ENCODE assay signal across 8 mouse cellular contexts in the genomic region with DNA sequence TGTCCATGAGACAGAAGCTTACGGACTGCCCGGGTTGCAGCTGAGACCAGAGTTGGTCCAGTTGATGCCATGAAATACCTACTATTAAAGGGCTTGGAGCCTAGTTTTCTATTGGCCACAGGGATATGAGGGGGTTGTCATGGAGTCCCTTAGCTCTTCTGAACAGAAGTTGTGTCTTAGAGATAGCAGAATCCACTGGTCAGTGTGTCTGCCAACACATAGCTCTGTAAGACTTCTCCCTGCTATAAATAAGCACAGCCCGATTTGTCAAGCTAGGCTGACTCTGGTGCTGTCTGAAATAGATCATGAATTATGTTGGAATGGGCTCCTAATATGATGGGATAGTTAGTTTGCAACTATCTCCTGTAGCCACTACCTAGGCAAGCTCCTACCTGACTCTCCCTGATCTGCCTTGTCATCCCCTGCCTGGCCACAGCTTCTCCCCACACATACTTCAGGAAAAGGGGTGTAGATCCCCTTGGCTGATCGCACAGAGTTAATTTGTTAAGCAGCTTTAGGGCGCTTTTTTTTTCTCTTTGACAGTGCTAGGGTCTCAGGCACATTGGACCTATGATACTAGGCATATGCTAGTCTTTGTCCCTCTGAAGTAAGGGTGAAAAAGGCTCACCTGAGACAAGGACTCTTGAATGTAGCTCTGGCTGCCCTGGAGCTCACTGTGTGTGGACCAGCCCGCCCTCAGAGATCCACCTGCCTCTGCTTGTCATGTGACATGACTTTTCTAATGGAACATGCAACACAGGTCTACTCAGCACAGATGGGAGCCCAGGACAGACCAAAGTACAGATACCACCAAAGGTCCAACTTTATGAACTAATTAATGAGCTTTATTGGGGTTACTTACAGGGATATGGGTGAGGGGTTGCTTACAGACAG. TPM values are rescaled to one million over a fixed set of nuclear protein-coding genes. Genes with fewer than 3 reads are reported as not detected.
DNase-seq lines count a peak whose midpoint lies in the region; ATAC-seq and TF ChIP-seq lines count a peak whose summit lies in the region.

No protein-coding gene starts in this region.

- H3K9me3 ChIP-seq in forebrain, embryonic 13.5 days (replicated peaks) = no peaks in the 10 kb centered on the region
- no peaks in the 10 kb centered on the region for H3K9me3 ChIP-seq in kidney, embryonic 14.5 days (ENCODE audit: control insufficient read depth, low read length)
- no peaks in the 10 kb centered on the region for H3K9me3 ChIP-seq in midbrain, embryonic 16.5 days (replicated peaks; ENCODE audit: control insufficient read depth, low read length, poor library complexity, severe bottlenecking)

- 0 out of 2 replicates have a peak, but pooled peaks have one; percentile 17 for TF ChIP-seq POLR2A in heart, adult 2 months (IDR thresholded peaks at IDR 0.05; ENCODE audit: insufficient read depth, low read depth, low read length)

- H3K27ac ChIP-seq in heart, adult 2 months = peak overlapping the region; percentile 66
- no peak overlapping the region for H3K27ac ChIP-seq in forebrain, embryonic 13.5 days
- H3K27ac ChIP-seq in kidney, embryonic 14.5 days (ENCODE audit: low read depth, low read length) = no peak overlapping the region
- no peak overlapping the region for H3K27ac ChIP-seq in midbrain, embryonic 16.5 days (ENCODE audit: low read length)

- no peak for DNase-seq in heart, adult 2 months
- DNase-seq in heart, postnatal 25 days (ENCODE audit: low spot score) = no peak
- no peak for DNase-seq in left cerebral cortex, adult 8-10 months (ENCODE audit: low spot score in 2 of 2)
- no peak for DNase-seq in Muller cell, postnatal 12 days (ENCODE audit: inconsistent ontology term)

- peak overlapping the region; percentile 90 for H3K4me2 ChIP-seq in forebrain, embryonic 13.5 days
- peak overlapping the region; percentile 80 for H3K4me2 ChIP-seq in kidney, embryonic 14.5 days (replicated peaks; ENCODE audit: low read depth, low read length)
- H3K4me2 ChIP-seq in midbrain, embryonic 16.5 days (ENCODE audit: low read length) = peak overlapping the region; percentile 95

- H3K36me3 ChIP-seq in heart, adult 2 months (ENCODE audit: control insufficient read depth, insufficient read depth, low read length) = peaks cover 7% of the 10 kb centered on the region
- peaks cover 34% of the 10 kb centered on the region for H3K36me3 ChIP-seq in forebrain, embryonic 13.5 days (ENCODE audit: poor library complexity, severe bottlenecking)
- H3K36me3 ChIP-seq in kidney, embryonic 14.5 days (ENCODE audit: control insufficient read depth, insufficient read depth, low read length) = peaks cover 47% of the 10 kb centered on the region
- H3K36me3 ChIP-seq in midbrain, embryonic 16.5 days (ENCODE audit: control insufficient read depth, insufficient read depth, low read length) = peaks cover 13% of the 10 kb centered on the region

- H3K9ac ChIP-seq in heart, adult 2 months (ENCODE audit: low read depth, low read length) = peak overlapping the region; percentile 48; the same call in 1 of the 2 replicates
- peak overlapping the region; percentile 75 for H3K9ac ChIP-seq in forebrain, embryonic 13.5 days
- peak overlapping the region; percentile 67; the same call in 1 of the 2 replicates for H3K9ac ChIP-seq in kidney, embryonic 14.5 days (ENCODE audit: low read depth, low read length)
- H3K9ac ChIP-seq in midbrain, embryonic 16.5 days (ENCODE audit: low read depth, low read length) = peak overlapping the region; percentile 4; the same call in 1 of the 2 replicates

- H3K4me1 ChIP-seq in heart, adult 2 months (ENCODE audit: control insufficient read depth, insufficient read depth, low read length) = peaks cover 4% of the 10 kb centered on the region; the same call in 1 of the 2 replicates
- peaks cover 27% of the 10 kb centered on the region for H3K4me1 ChIP-seq in forebrain, embryonic 13.5 days
- H3K4me1 ChIP-seq in kidney, embryonic 14.5 days (ENCODE audit: control insufficient read depth, insufficient read depth, low read length) = peaks cover 19% of the 10 kb centered on the region
- peaks cover 22% of the 10 kb centered on the region for H3K4me1 ChIP-seq in midbrain, embryonic 16.5 days (ENCODE audit: control insufficient read depth, insufficient read depth, low read length)

- ATAC-seq in forebrain, embryonic 13.5 days = no peak
- ATAC-seq in kidney, embryonic 14.5 days (ENCODE audit: low FRiP score, low TSS enrichment) = no peak
- ATAC-seq in midbrain, embryonic 16.5 days = no peak
- no peak for ATAC-seq in CD4-positive, CD25-positive, alpha-beta regulatory T cell, adult 4 months

- H3K4me3 ChIP-seq in heart, adult 2 months = peak overlapping the region; percentile 57
- H3K4me3 ChIP-seq in forebrain, embryonic 13.5 days = peak overlapping the region; percentile 61
- H3K4me3 ChIP-seq in kidney, embryonic 14.5 days (ENCODE audit: low read length) = peak overlapping the region; percentile 64
- peak overlapping the region; percentile 70 for H3K4me3 ChIP-seq in midbrain, embryonic 16.5 days (ENCODE audit: low read depth, low read length)

- H3K79me2 ChIP-seq in heart, adult 2 months (replicated peaks; ENCODE audit: control insufficient read depth, insufficient read depth, low read length) = no peaks in the 10 kb centered on the region

- TF ChIP-seq CTCF in heart, adult 2 months (IDR thresholded peaks at IDR 0.05) = no peak

- WGBS in heart, adult 2 months = 57% methylated on average over 6 of the region's 6 CpGs
- 81% methylated on average over 6 of the region's 6 CpGs for WGBS in forebrain, embryonic 13.5 days
- 71% methylated on average over 6 of the region's 6 CpGs for WGBS in kidney, embryonic 14.5 days
- WGBS in midbrain, embryonic 16.5 days = 82% methylated on average over 6 of the region's 6 CpGs

- intact Hi-C loops in heart, adult 2 months (cut with DNase I) = no loop called here
- intact Hi-C loops in heart, postnatal 25 days (cut with DNase I) = no loop called here

- H3K27me3 ChIP-seq in heart, adult 2 months (ENCODE audit: control insufficient read depth, insufficient read depth, low read length) = no peaks in the 10 kb centered on the region
- no peaks in the 10 kb centered on the region for H3K27me3 ChIP-seq in forebrain, embryonic 13.5 days
- no peaks in the 10 kb centered on the region for H3K27me3 ChIP-seq in kidney, embryonic 14.5 days (ENCODE audit: control insufficient read depth, insufficient read depth, low read length)
- no peaks in the 10 kb centered on the region for H3K27me3 ChIP-seq in midbrain, embryonic 16.5 days (ENCODE audit: control insufficient read depth, insufficient read depth, low read depth, low read length)

- TF ChIP-seq EP300 in heart, adult 2 months (IDR thresholded peaks at IDR 0.05; ENCODE audit: insufficient read depth, low read depth, low read length) = no peak

RNA-seq across cellular contexts. Expression of a gene that starts 22.8 kb away (rescaled TPM):
- total RNA-seq in heart, adult 2 months (2021) = 100 to 1,000 TPM; 336 to 376 TPM
- polyA plus RNA-seq in heart, adult 2 months (2012; rRNA removed) = 207 and 299 TPM in 2 replicates
- total RNA-seq in heart, postnatal 25 days (2021) = 100 to 1,000 TPM; 334 to 358 TPM
- polyA plus RNA-seq in forebrain, embryonic 13.5 days (2015; fragmentation: Nextera tagmentation; extraction: Ambion mirVana) = 27.7 and 28.6 TPM in 2 replicates
- polyA plus RNA-seq in kidney, embryonic 14.5 days (2014; fragmentation: Nextera tagmentation; extraction: Ambion mirVana) = 63.9 and 82.6 TPM in 2 replicates
- polyA plus RNA-seq in midbrain, embryonic 16.5 days (2015; fragmentation: Nextera tagmentation; extraction: Ambion mirVana) = 28.1 and 29.5 TPM in 2 replicates
- polyA plus RNA-seq in CD4-positive, CD25-positive, alpha-beta regulatory T cell, adult 4 months (2017; shearing (Covaris generic)) = 10 to 100 TPM; 10.3 to 17.7 TPM
- total RNA-seq in left cerebral cortex, adult 8-10 months (2022) = 10 to 100 TPM; 40.2 to 43.2 (median 42.4) TPM

RNA-seq across cellular contexts. Expression of a gene that starts 38.5 kb away (rescaled TPM):
- not detected for total RNA-seq in heart, adult 2 months (2021)
- polyA plus RNA-seq in heart, adult 2 months (2012; rRNA removed) = 0.06 TPM in 1 of 2 replicates, not detected in the other
- not detected for total RNA-seq in heart, postnatal 25 days (2021)
- polyA plus RNA-seq in forebrain, embryonic 13.5 days (2015; fragmentation: Nextera tagmentation; extraction: Ambion mirVana) = not detected in 2 replicates
- polyA plus RNA-seq in kidney, embryonic 14.5 days (2014; fragmentation: Nextera tagmentation; extraction: Ambion mirVana) = not detected in 2 replicates
- polyA plus RNA-seq in midbrain, embryonic 16.5 days (2015; fragmentation: Nextera tagmentation; extraction: Ambion mirVana) = 0.15 TPM in 1 of 2 replicates, not detected in the other
- polyA plus RNA-seq in CD4-positive, CD25-positive, alpha-beta regulatory T cell, adult 4 months (2017; shearing (Covaris generic)) = not detected
- under 1 TPM in 2 of 4 experiments, not detected in 2; 0.20 to 0.26 TPM for total RNA-seq in left cerebral cortex, adult 8-10 months (2022)

RNA-seq across cellular contexts. Expression of a gene that starts 51.6 kb away (rescaled TPM):
- 10 to 100 TPM; 15.8 to 16.5 TPM for total RNA-seq in heart, adult 2 months (2021)
- 16.8 and 21.3 TPM in 2 replicates for polyA plus RNA-seq in heart, adult 2 months (2012; rRNA removed)
- total RNA-seq in heart, postnatal 25 days (2021) = 10 to 100 TPM; 19.1 to 21.3 TPM
- 3.8 and 4.1 TPM in 2 replicates for polyA plus RNA-seq in forebrain, embryonic 13.5 days (2015; fragmentation: Nextera tagmentation; extraction: Ambion mirVana)
- 25.1 and 50.2 TPM in 2 replicates for polyA plus RNA-seq in kidney, embryonic 14.5 days (2014; fragmentation: Nextera tagmentation; extraction: Ambion mirVana)
- polyA plus RNA-seq in midbrain, embryonic 16.5 days (2015; fragmentation: Nextera tagmentation; extraction: Ambion mirVana) = 5.6 and 6.2 TPM in 2 replicates
- not detected for polyA plus RNA-seq in CD4-positive, CD25-positive, alpha-beta regulatory T cell, adult 4 months (2017; shearing (Covaris generic))
- 1 to 10 TPM; 3.9 to 6.5 (median 5.9) TPM for total RNA-seq in left cerebral cortex, adult 8-10 months (2022)

RNA-seq across cellular contexts. Expression of a gene that starts 58.1 kb away (rescaled TPM):
- not detected for total RNA-seq in heart, adult 2 months (2021)
- polyA plus RNA-seq in heart, adult 2 months (2012; rRNA removed) = not detected in 2 replicates
- under 1 TPM in 1 of 2 experiments, not detected in 1; 0.18 TPM for total RNA-seq in heart, postnatal 25 days (2021)
- polyA plus RNA-seq in forebrain, embryonic 13.5 days (2015; fragmentation: Nextera tagmentation; extraction: Ambion mirVana) = not detected in 2 replicates
- 0.20 TPM in 1 of 2 replicates, not detected in the other for polyA plus RNA-seq in kidney, embryonic 14.5 days (2014; fragmentation: Nextera tagmentation; extraction: Ambion mirVana)
- polyA plus RNA-seq in midbrain, embryonic 16.5 days (2015; fragmentation: Nextera tagmentation; extraction: Ambion mirVana) = 0.21 TPM in 1 of 2 replicates, not detected in the other
- polyA plus RNA-seq in CD4-positive, CD25-positive, alpha-beta regulatory T cell, adult 4 months (2017; shearing (Covaris generic)) = not detected
- total RNA-seq in left cerebral cortex, adult 8-10 months (2022) = not detected

Comparison
In these comparisons a context has a peak if more than half of its experiments do, and no peak if none do; other contexts are left out.
1. H3K9ac ChIP-seq: peak in every context shown above with its lines; median percentile 75 in forebrain, embryonic 13.5 days; 67 in kidney, embryonic 14.5 days; 48 in heart, adult 2 months; 4 in midbrain, embryonic 16.5 days.